Mouse (Mus musculus) E14TG2a.4 (cell line): ENCODE data around the gene H2afv.

ENCODE experiments used
- CTCF ChIP-seq: conservative IDR thresholded peaks from 2 replicates; pipeline ENCODE4 v1.5.1; 2014; ENCODE audit warnings: low read length
- NANOG ChIP-seq: IDR thresholded peaks from 2 replicates; pipeline ENCODE4 v1.6.1; 2014; ENCODE audit warnings: borderline replicate concordance, low read length, mixed read lengths

DNA sequence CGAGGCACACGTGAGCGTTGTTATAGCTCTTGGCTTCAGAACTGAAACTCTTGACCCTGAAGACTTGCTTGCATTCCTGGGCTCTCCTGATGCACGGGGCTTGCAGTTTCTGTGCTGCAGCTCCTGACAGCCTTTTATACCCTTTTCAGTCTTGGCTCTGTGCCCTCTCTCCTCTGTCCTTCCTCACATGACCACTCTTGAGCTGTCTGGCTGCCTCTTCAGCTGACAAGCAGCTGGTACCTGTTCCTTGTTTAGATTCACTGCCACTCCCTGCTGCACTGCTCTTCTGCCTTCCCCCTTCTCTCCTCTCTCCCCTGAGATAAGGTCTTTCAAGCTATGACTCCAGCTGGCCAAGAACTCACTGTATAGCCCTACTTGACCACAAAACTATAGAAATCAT lies 3.2 kb upstream of the H2afv start:
- TF ChIP-seq CTCF (no peak), NANOG (no peak)
